Mouse (Mus musculus): ENCODE results near the gene Tbxas1. TPM values are rescaled to one million over a fixed set of nuclear protein-coding genes. Genes with fewer than 3 reads are reported as not detected.

The Tbxas1 gene
- polyA plus RNA-seq, 1 experiment from 2014 or later, result 12.8 TPM

DNA sequence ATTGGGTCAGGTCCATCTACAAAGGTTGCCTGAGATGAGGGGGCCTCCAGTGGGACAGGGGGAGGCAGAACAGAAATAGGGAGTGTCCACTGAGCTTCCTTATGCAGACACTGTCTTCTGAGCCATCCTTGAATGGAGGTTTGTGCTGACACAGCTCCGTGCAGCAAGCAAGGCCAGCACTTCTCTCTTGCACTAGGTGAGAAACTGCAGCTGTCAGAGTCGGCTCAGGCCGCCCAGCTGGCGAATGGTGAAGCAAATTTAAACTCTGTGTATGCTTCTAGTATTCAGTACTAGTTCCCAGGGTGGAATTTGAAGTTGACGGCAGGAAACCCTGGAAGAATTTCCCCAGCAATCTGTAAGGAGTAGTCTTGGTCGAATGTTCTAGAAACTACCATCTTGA is 175.6 kb downstream of the Tbxas1 start:
- H3K4me2 ChIP-seq (ENCODE audit: low read depth, low read length), result no peak overlapping the region
- no peak for ATAC-seq (ENCODE audit: low read depth)
- no peaks in the 10 kb centered on the region for H3K4me1 ChIP-seq (ENCODE audit: control insufficient read depth, low read depth, low read length)
- H3K9ac ChIP-seq (ENCODE audit: low read depth, low read length), result no peak overlapping the region
- no peaks in the 10 kb centered on the region for H3K36me3 ChIP-seq (ENCODE audit: control insufficient read depth, insufficient read depth)
- no peaks in the 10 kb centered on the region for H3K9me3 ChIP-seq (replicated peaks; ENCODE audit: control insufficient read depth, low read length)
- WGBS (ENCODE audit: insufficient replicate concordance), result 55% methylated on average over 6 of the region's 6 CpGs
- H3K27me3 ChIP-seq (ENCODE audit: control insufficient read depth, insufficient read depth, low read depth, low read length), result no peaks in the 10 kb centered on the region
- H3K27ac ChIP-seq (ENCODE audit: low read length), result no peak overlapping the region
- H3K4me3 ChIP-seq (ENCODE audit: low read depth, low read length), result no peak overlapping the region

DNA sequence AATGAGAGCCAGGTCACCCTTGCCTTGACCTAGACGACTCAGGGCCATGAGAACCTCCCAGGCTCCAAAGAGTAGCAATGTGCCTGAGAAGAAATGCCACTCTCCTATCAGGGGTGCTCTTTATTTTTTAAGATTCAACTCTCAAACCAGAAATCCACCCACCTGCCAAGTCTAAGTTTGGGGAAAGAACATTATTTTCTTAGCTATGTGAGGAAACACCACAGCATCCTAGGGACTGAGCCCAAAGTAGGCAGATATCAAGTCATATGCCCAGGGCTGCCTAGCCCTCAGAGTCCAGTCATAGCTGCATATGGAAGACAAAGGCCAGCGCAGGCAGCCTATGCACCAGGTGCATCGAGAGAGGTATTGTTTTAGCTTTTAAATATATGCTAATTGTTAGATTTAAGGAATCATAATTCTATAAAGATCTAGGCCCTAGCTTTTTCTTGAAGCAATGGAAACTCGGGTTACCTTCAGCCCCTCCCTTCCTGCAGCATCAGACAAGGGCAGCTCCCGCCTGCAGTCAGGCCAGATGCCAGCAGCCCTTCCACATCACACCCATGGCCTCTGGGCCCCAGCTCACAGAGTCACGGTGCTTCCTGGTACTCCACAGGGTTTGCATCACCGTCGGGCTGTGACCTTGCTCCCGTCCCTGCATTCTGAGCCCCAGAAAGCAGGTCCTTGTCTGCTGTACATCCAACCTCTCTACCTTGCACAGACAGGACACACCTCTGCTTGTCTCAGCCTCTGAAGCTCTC is 176.8 kb downstream of the Tbxas1 start:
- H3K4me1 ChIP-seq (ENCODE audit: control insufficient read depth, low read depth, low read length), result no peaks in the 10 kb centered on the region
- no peaks in the 10 kb centered on the region for H3K36me3 ChIP-seq (ENCODE audit: control insufficient read depth, insufficient read depth)
- no peaks in the 10 kb centered on the region for H3K9me3 ChIP-seq (replicated peaks; ENCODE audit: control insufficient read depth, low read length)
- no peak overlapping the region for H3K9ac ChIP-seq (ENCODE audit: low read depth, low read length)
- no peak for ATAC-seq (ENCODE audit: low read depth)
- H3K4me2 ChIP-seq (ENCODE audit: low read depth, low read length), result no peak overlapping the region
- no peaks in the 10 kb centered on the region for H3K27me3 ChIP-seq (ENCODE audit: control insufficient read depth, insufficient read depth, low read depth, low read length)
- H3K27ac ChIP-seq (ENCODE audit: low read length), result no peak overlapping the region
- 50% methylated on average over 9 of the region's 9 CpGs for WGBS (ENCODE audit: insufficient replicate concordance)
- no peak overlapping the region for H3K4me3 ChIP-seq (ENCODE audit: low read depth, low read length)

DNA sequence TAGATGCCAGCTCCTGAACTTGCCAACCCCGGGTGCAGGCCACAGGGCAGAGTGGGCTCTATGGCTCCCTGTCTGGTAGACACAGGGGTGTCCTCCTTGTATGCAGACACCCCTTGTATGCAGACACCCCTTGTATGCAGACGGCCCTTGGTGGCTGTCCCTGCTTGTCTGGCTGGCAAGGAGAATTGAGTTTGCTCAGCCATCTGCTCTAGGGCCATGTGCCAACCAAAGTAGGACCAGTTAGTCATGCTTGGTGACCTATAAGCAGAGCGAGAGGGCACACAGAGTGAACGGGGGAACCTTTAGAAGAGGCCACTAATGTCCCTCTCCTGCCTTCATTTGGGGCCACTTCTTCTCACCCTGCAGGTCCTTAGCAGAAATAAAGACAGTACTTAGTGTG is 177.4 kb downstream of the Tbxas1 start:
- WGBS (ENCODE audit: insufficient replicate concordance), result 56% methylated on average over 4 of the region's 4 CpGs
- ATAC-seq (ENCODE audit: low read depth), result no peak
- H3K27me3 ChIP-seq (ENCODE audit: control insufficient read depth, insufficient read depth, low read depth, low read length), result no peaks in the 10 kb centered on the region
- H3K4me2 ChIP-seq (ENCODE audit: low read depth, low read length), result no peak overlapping the region
- H3K4me3 ChIP-seq (ENCODE audit: low read depth, low read length), result no peak overlapping the region
- H3K36me3 ChIP-seq (ENCODE audit: control insufficient read depth, insufficient read depth), result no peaks in the 10 kb centered on the region
- no peak overlapping the region for H3K27ac ChIP-seq (ENCODE audit: low read length)
- no peaks in the 10 kb centered on the region for H3K4me1 ChIP-seq (ENCODE audit: control insufficient read depth, low read depth, low read length)
- no peaks in the 10 kb centered on the region for H3K9me3 ChIP-seq (replicated peaks; ENCODE audit: control insufficient read depth, low read length)
- no peak overlapping the region for H3K9ac ChIP-seq (ENCODE audit: low read depth, low read length)

- Histone ChIP-seq H3K4me3 (ENCODE audit: low read depth, low read length) (no peak overlapping the region), H3K4me1 (ENCODE audit: control insufficient read depth, low read depth, low read length) (peaks cover 3% of the 10 kb centered on the region), H3K4me2 (ENCODE audit: low read depth, low read length) (no peak overlapping the region), H3K9me3 (replicated peaks; ENCODE audit: control insufficient read depth, low read length) (no peaks in the 10 kb centered on the region), H3K9ac (ENCODE audit: low read depth, low read length) (no peak overlapping the region), H3K27me3 (ENCODE audit: control insufficient read depth, insufficient read depth, low read depth, low read length) (no peaks in the 10 kb centered on the region), H3K36me3 (ENCODE audit: control insufficient read depth, insufficient read depth) (no peaks in the 10 kb centered on the region), H3K27ac (ENCODE audit: low read length) (no peak overlapping the region)
- ATAC-seq (ENCODE audit: low read depth), result no peak
- 71% methylated on average over 13 of the region's 13 CpGs for WGBS (ENCODE audit: insufficient replicate concordance)
These were observed 179.1 kb downstream of the Tbxas1 start for GRCm38 (mm10) chr6:39054206-39054864.

GRCm38 (mm10) chr6:39054878-39055508 is 179.8 kb downstream of the Tbxas1 start:
- no peak for ATAC-seq (ENCODE audit: low read depth)

GRCm38 (mm10) chr6:39055831-39056261 is 180.6 kb downstream of the Tbxas1 start:
- no peak overlapping the region for H3K9ac ChIP-seq (ENCODE audit: low read depth, low read length)
- H3K9me3 ChIP-seq (replicated peaks; ENCODE audit: control insufficient read depth, low read length), result no peaks in the 10 kb centered on the region
- H3K4me2 ChIP-seq (ENCODE audit: low read depth, low read length), result no peak overlapping the region
- H3K27me3 ChIP-seq (ENCODE audit: control insufficient read depth, insufficient read depth, low read depth, low read length), result no peaks in the 10 kb centered on the region
- H3K27ac ChIP-seq (ENCODE audit: low read length), result no peak overlapping the region
- H3K4me3 ChIP-seq (ENCODE audit: low read depth, low read length), result no peak overlapping the region
- peaks cover 10% of the 10 kb centered on the region for H3K4me1 ChIP-seq (ENCODE audit: control insufficient read depth, low read depth, low read length)
- H3K36me3 ChIP-seq (ENCODE audit: control insufficient read depth, insufficient read depth), result no peaks in the 10 kb centered on the region
- ATAC-seq (ENCODE audit: low read depth), result no peak
- WGBS (ENCODE audit: insufficient replicate concordance), result 53% methylated on average over 7 of the region's 7 CpGs

More at GRCm38 (mm10) chr6:39054878-39055508, 179.8 kb downstream of the Tbxas1 start:
- Histone ChIP-seq H3K4me3 (ENCODE audit: low read depth, low read length) (no peak overlapping the region), H3K27me3 (ENCODE audit: control insufficient read depth, insufficient read depth, low read depth, low read length) (no peaks in the 10 kb centered on the region), H3K27ac (ENCODE audit: low read length) (no peak overlapping the region), H3K9me3 (replicated peaks; ENCODE audit: control insufficient read depth, low read length) (no peaks in the 10 kb centered on the region), H3K4me1 (ENCODE audit: control insufficient read depth, low read depth, low read length) (peaks cover 10% of the 10 kb centered on the region), H3K4me2 (ENCODE audit: low read depth, low read length) (no peak overlapping the region), H3K36me3 (ENCODE audit: control insufficient read depth, insufficient read depth) (no peaks in the 10 kb centered on the region), H3K9ac (ENCODE audit: low read depth, low read length) (no peak overlapping the region)
- WGBS (ENCODE audit: insufficient replicate concordance), result 63% methylated on average over 6 of the region's 6 CpGs

DNA sequence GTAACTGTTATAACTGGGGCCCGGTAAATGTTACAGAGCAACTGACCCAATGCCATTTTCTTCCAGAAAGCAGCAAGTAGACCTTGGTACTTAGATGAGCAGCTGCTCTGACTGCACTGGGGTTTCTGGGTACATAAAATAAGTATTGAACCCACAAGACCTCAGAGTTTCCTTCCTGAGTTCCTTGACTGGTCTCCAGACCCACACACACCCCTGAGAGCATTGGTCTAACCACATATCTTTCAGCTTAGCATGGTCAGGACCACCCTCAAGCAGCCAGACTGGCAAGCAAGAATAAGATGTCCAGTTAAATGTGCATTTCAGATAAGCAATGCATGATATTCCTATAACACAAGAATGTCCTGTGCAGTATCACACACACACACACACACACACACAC is 182.0 kb downstream of the Tbxas1 start:
- no peak overlapping the region for H3K9ac ChIP-seq (ENCODE audit: low read depth, low read length)
- no peak overlapping the region for H3K4me2 ChIP-seq (ENCODE audit: low read depth, low read length)
- no peaks in the 10 kb centered on the region for H3K9me3 ChIP-seq (replicated peaks; ENCODE audit: control insufficient read depth, low read length)
- no peak overlapping the region for H3K4me3 ChIP-seq (ENCODE audit: low read depth, low read length)
- ATAC-seq (ENCODE audit: low read depth), result no peak
- 46% methylated on average over 1 of the region's 1 CpGs for WGBS (ENCODE audit: insufficient replicate concordance)
- no peaks in the 10 kb centered on the region for H3K36me3 ChIP-seq (ENCODE audit: control insufficient read depth, insufficient read depth)
- H3K27me3 ChIP-seq (ENCODE audit: control insufficient read depth, insufficient read depth, low read depth, low read length), result no peaks in the 10 kb centered on the region
- no peak overlapping the region for H3K27ac ChIP-seq (ENCODE audit: low read length)
- H3K4me1 ChIP-seq (ENCODE audit: control insufficient read depth, low read depth, low read length), result peaks cover 10% of the 10 kb centered on the region

DNA sequence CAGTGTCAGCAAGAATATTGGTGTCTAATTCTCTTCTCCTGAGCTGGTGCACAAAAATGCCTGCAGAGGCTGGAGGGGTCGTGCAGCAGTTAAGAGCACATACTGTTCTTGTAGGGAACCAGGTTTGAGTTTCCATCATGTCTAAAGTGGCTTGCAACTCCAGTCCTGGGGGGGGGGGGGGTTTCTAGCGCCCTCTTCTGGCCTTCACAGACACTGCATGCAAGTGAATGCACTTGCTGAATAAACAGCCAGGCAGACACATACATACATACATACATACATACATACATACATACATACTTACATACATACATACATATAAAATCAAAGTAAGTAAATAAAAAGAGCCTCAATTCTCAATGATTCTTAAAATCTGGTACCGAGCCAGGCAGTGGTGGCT is 183.2 kb downstream of the Tbxas1 start:
- H3K4me3 ChIP-seq (ENCODE audit: low read depth, low read length), result no peak overlapping the region
- H3K4me2 ChIP-seq (ENCODE audit: low read depth, low read length), result no peak overlapping the region
- H3K36me3 ChIP-seq (ENCODE audit: control insufficient read depth, insufficient read depth), result no peaks in the 10 kb centered on the region
- 46% methylated on average over 3 of the region's 3 CpGs for WGBS (ENCODE audit: insufficient replicate concordance)
- no peaks in the 10 kb centered on the region for H3K27me3 ChIP-seq (ENCODE audit: control insufficient read depth, insufficient read depth, low read depth, low read length)
- peaks cover 10% of the 10 kb centered on the region for H3K4me1 ChIP-seq (ENCODE audit: control insufficient read depth, low read depth, low read length)
- no peak overlapping the region for H3K9ac ChIP-seq (ENCODE audit: low read depth, low read length)
- H3K9me3 ChIP-seq (replicated peaks; ENCODE audit: control insufficient read depth, low read length), result no peaks in the 10 kb centered on the region
- no peak for ATAC-seq (ENCODE audit: low read depth)
- peak overlapping the region; percentile 83; the same call in 1 of the 2 replicates for H3K27ac ChIP-seq (ENCODE audit: low read length)

DNA sequence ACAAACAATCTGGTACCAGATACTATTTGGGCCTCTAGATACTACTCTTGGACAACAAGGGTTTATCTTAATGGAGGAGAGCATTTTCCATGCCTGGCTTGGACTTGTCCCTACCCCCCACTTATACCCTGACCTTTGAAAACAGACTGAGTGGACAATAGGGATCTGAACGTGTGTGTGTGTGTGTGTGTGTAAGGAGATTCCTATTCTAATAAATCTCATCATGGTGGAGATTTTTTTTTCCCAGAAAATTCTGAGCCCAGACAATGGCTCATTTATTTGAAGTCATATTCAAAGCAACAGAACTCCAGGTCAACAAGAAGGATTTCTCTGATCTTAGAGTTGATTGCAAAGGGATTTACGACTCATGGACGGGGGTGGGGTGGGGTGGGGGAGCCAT is 183.7 kb downstream of the Tbxas1 start:
- Histone ChIP-seq H3K4me3 (ENCODE audit: low read depth, low read length) (no peak overlapping the region), H3K36me3 (ENCODE audit: control insufficient read depth, insufficient read depth) (no peaks in the 10 kb centered on the region), H3K4me2 (ENCODE audit: low read depth, low read length) (no peak overlapping the region), H3K27me3 (ENCODE audit: control insufficient read depth, insufficient read depth, low read depth, low read length) (no peaks in the 10 kb centered on the region), H3K4me1 (ENCODE audit: control insufficient read depth, low read depth, low read length) (peaks cover 10% of the 10 kb centered on the region), H3K9me3 (replicated peaks; ENCODE audit: control insufficient read depth, low read length) (no peaks in the 10 kb centered on the region), H3K27ac (ENCODE audit: low read length) (peak overlapping the region; percentile 83), H3K9ac (ENCODE audit: low read depth, low read length) (no peak overlapping the region)
- no peak for ATAC-seq (ENCODE audit: low read depth)
- 20% methylated on average over 3 of the region's 3 CpGs for WGBS (ENCODE audit: insufficient replicate concordance)

All from liver, embryonic 16.5 days (tissue).